Mouse (Mus musculus): Measurements from ENCODE around the gene Nutf2-ps1.

GRCm38 (mm10) chr19:53600549-53601362 lies 11.9 kb upstream of the Nutf2-ps1 start:
- TF ChIP-seq CTCF (IDR thresholded peaks at IDR 0.05; ENCODE audit: low read depth) (no peak), EP300 (IDR thresholded peaks at IDR 0.05; ENCODE audit: low read depth) (no peak)
